Mouse (Mus musculus) liver, embryonic 13.5 days (tissue): Measurements from ENCODE around the gene Snrnp70. TPM values are rescaled to one million over a fixed set of nuclear protein-coding genes. Genes with fewer than 3 reads are reported as not detected.

Source experiments
- ATAC-seq: fragments of 200-750 bp; cut with Nextera tagmentation; 2 replicates; pipeline ENCODE4 v1.8.0; 2017; ENCODE audit warnings: low read depth, mild to moderate bottlenecking, moderate number of reproducible peaks, moderate library complexity
- DNase-seq: peaks from one replicate; pipeline ENCODE4 v3.0.0; 2022
- H3K27ac ChIP-seq: fragments of 300-500 bp; sonication (generic); 2 replicates; pipeline ENCODE4 v1.5.1; 2015; ENCODE audit warnings: moderate library complexity, mild to moderate bottlenecking, inconsistent platforms
- H3K27me3 ChIP-seq: fragments of 300-500 bp; sonication (generic); 2 replicates; pipeline ENCODE4 v1.6.1; 2015; ENCODE audit warnings: mild to moderate bottlenecking, inconsistent platforms
- H3K36me3 ChIP-seq: fragments of 300-500 bp; sonication (generic); 2 replicates; pipeline ENCODE4 v1.6.1; 2015; ENCODE audit warnings: mild to moderate bottlenecking, inconsistent platforms
- H3K4me1 ChIP-seq: fragments of 300-500 bp; sonication (generic); replicated peaks from 2 replicates; pipeline ENCODE4 v1.6.1; 2015; ENCODE audit warnings: inconsistent platforms
- H3K4me2 ChIP-seq: fragments of 300-500 bp; sonication (generic); 2 replicates; pipeline ENCODE4 v1.6.1; 2015; ENCODE audit warnings: inconsistent platforms, mild to moderate bottlenecking, moderate library complexity
- H3K4me3 ChIP-seq: fragments of 300-500 bp; sonication (generic); replicated peaks from 2 replicates; pipeline ENCODE4 v1.5.1; 2015; ENCODE audit warnings: mild to moderate bottlenecking, inconsistent platforms
- H3K9ac ChIP-seq: fragments of 300-500 bp; sonication (generic); 2 replicates; pipeline ENCODE4 v1.6.1; 2015; ENCODE audit warnings: mild to moderate bottlenecking, inconsistent platforms
- H3K9me3 ChIP-seq: fragments of 300-500 bp; sonication (generic); replicated peaks from 2 replicates; pipeline ENCODE4 v1.6.1; 2016; ENCODE audit warnings: inconsistent platforms
- WGBS: fragments of 180-500 bp; shearing (Covaris S2); methylation state at CpG from one replicate; pipeline ENCODE4 v1.1.7; 2015; ENCODE audit not compliant: insufficient replicate concordance; 5-methylcytosine and 5-hydroxymethylcytosine counted together
- polyA plus RNA-seq: library from polyadenylated mRNA; unstranded; fragments of >200 nt; fragmentation: Nextera tagmentation; extraction: Ambion mirVana; gene quantifications from 2 replicates; pipeline ENCODE4 v1.2.1, GENCODE M21; 2015

The Snrnp70 gene
- polyA plus RNA-seq, 1 experiment from 2014 or later: 108 TPM

DNA sequence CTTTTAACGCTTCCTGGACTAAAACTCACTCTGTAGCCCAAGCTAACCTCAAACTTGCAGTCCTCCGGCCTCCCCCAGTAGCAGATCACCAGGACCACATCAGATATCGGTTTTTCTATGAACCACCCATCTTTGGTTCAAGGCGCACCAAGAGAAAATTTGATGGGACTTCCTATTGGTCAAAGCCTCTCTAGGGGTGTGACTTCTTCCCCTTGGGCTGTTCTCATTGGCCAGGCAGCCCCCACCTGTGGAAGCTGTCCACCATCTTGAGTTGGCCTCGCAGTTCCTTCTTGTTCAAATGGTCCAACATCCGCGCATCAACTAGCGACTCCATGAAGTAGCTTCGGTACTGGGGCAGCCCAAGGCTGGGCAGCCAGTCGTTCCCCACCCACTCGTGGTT, 53.5 kb downstream of the Snrnp70 start:
- Histone ChIP-seq H3K27ac (no peak overlapping the region), H3K9ac (no peak overlapping the region), H3K4me2 (no peak overlapping the region), H3K36me3 (no peaks in the 10 kb centered on the region), H3K27me3 (peaks cover 38% of the 10 kb centered on the region), H3K9me3 (no peaks in the 10 kb centered on the region), H3K4me1 (peaks cover 45% of the 10 kb centered on the region), H3K4me3 (no peak overlapping the region)
- no peak for ATAC-seq
- no peak for DNase-seq
- 80% methylated on average over 11 of the region's 11 CpGs for WGBS

GRCm38 (mm10) chr7:45341303-45341702, 54.2 kb downstream of the Snrnp70 start:
- no peaks in the 10 kb centered on the region for H3K36me3 ChIP-seq
- peaks cover 42% of the 10 kb centered on the region for H3K27me3 ChIP-seq
- H3K27ac ChIP-seq: peak overlapping the region; percentile 16; the same call in 1 of the 2 replicates
- peaks cover 45% of the 10 kb centered on the region for H3K4me1 ChIP-seq
- ATAC-seq (peak; percentile 45), DNase-seq (peak; percentile 85)
- no peaks in the 10 kb centered on the region for H3K9me3 ChIP-seq
- H3K4me2 ChIP-seq: peak overlapping the region; percentile 91
- 0 out of 2 replicates have a peak overlapping the region, but pooled peaks have one; percentile 71 for H3K9ac ChIP-seq
- peak overlapping the region; percentile 61 for H3K4me3 ChIP-seq
- 3% methylated on average over 8 of the region's 8 CpGs for WGBS

DNA sequence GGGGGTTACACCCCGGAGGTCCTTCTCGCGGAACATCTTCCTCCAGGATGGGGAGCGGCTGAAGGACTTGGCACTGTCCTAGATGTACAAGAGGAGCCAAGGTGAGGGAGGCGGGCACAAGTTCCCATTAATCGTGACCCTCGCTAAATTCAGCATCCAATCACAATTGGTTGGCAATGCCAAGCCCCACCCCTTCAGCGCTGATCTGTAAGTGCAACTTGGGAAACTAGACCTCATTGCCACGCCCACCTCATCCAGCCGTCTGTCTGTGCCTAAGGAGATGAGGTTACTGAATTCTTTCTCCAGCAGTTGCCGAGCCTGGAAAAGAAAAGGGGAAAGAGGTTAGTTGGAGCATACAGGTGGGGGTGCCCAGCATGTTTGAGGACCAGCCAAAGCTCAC, 54.9 kb downstream of the Snrnp70 start:
- no peaks in the 10 kb centered on the region for H3K9me3 ChIP-seq
- WGBS: 3% methylated on average over 11 of the region's 11 CpGs
- peak; percentile 5; the same call in 1 of the 2 replicates for ATAC-seq
- peak overlapping the region; percentile 71 for H3K9ac ChIP-seq
- DNase-seq: peak; percentile 70
- peak overlapping the region; percentile 61 for H3K4me3 ChIP-seq
- H3K27me3 ChIP-seq: peaks cover 49% of the 10 kb centered on the region
- H3K36me3 ChIP-seq: no peaks in the 10 kb centered on the region
- peak overlapping the region; percentile 16; the same call in 1 of the 2 replicates for H3K27ac ChIP-seq
- peak overlapping the region; percentile 91 for H3K4me2 ChIP-seq
- peaks cover 45% of the 10 kb centered on the region for H3K4me1 ChIP-seq

DNA sequence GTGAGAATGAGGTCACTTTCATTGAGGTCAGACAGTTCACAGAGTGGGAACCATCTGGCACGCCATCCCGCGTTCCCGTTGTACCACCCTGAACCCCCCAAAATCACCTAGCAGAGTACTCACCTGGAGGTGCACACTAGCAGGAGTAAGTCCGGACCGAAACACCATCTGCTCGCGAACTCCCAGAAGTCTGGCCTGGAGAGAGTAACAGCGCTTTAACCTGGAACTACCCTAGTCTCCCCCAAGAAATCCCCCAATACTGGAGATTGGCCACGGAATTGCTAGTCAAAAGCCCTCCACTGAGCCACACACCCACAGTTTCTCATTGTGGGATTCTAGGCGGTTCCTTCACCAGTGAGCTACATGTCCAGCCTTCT, 55.5 kb downstream of the Snrnp70 start:
- no peaks in the 10 kb centered on the region for H3K9me3 ChIP-seq
- ATAC-seq: no peak
- no peak overlapping the region for H3K27ac ChIP-seq
- H3K27me3 ChIP-seq: peaks cover 55% of the 10 kb centered on the region
- WGBS: 2% methylated on average over 11 of the region's 11 CpGs
- peak overlapping the region; percentile 61 for H3K4me3 ChIP-seq
- peak overlapping the region; percentile 71 for H3K9ac ChIP-seq
- DNase-seq: no peak
- H3K4me2 ChIP-seq: peak overlapping the region; percentile 91
- no peaks in the 10 kb centered on the region for H3K36me3 ChIP-seq
- H3K4me1 ChIP-seq: peaks cover 46% of the 10 kb centered on the region

DNA sequence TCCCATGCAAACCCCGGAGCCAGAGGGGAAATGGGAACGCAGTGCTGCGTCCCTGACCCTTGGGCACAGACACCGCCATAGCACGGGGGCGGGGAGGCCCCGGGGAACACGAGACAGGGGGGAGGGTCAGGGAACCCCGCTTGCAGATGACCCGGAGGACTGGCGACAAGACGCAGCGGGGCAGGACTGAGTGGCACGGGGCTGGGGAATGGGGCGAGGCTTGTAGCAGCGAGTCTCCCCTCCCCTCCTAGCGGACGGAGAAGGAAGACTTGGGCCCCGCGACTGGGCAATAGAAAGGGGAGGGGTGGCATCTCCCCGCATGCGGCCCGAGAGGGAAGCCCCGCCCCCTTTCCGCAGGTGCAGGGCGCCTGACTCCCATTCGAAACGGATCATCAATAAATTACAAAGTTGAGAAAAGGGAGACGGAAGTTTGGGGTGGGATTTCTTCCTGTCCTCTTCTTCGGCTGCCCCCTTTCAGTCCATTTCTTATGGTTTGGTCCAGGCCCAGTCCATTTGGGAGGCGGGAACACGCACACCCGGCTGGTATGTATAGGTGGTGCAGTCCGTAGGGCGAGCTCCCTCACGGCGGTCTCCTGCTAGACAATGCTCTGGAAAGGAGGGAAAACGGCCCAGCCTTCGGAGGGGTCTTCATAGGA, 56.0 kb downstream of the Snrnp70 start:
- Histone ChIP-seq H3K4me2 (peak overlapping the region; percentile 91), H3K9ac (peak overlapping the region; percentile 71), H3K9me3 (no peaks in the 10 kb centered on the region), H3K4me1 (peaks cover 51% of the 10 kb centered on the region), H3K4me3 (peak overlapping the region; percentile 61), H3K27ac (no peak overlapping the region), H3K36me3 (no peaks in the 10 kb centered on the region), H3K27me3 (peaks cover 60% of the 10 kb centered on the region)
- ATAC-seq: peak; percentile 76
- under 1% methylated on average over 36 of the region's 39 CpGs for WGBS
- DNase-seq: peak; percentile 73

GRCm38 (mm10) chr7:45338161-45338911, 57.2 kb downstream of the Snrnp70 start:
- Histone ChIP-seq H3K9ac (no peak overlapping the region), H3K4me1 (peaks cover 56% of the 10 kb centered on the region), H3K27me3 (peaks cover 72% of the 10 kb centered on the region), H3K36me3 (no peaks in the 10 kb centered on the region), H3K27ac (no peak overlapping the region), H3K4me3 (peak overlapping the region; percentile 61), H3K9me3 (no peaks in the 10 kb centered on the region), H3K4me2 (peak overlapping the region; percentile 91)
- DNase-seq: peak; percentile 23
- no peak for ATAC-seq
- WGBS: 5% methylated on average over 14 of the region's 14 CpGs

GRCm38 (mm10) chr7:45337469-45337868, 58.1 kb downstream of the Snrnp70 start:
- Histone ChIP-seq H3K4me2 (no peak overlapping the region), H3K27me3 (peaks cover 81% of the 10 kb centered on the region), H3K4me1 (peaks cover 64% of the 10 kb centered on the region), H3K27ac (no peak overlapping the region), H3K36me3 (no peaks in the 10 kb centered on the region), H3K9ac (no peak overlapping the region), H3K4me3 (no peak overlapping the region), H3K9me3 (no peaks in the 10 kb centered on the region)
- 9% methylated on average over 4 of the region's 4 CpGs for WGBS
- no peak for ATAC-seq
- no peak for DNase-seq

GRCm38 (mm10) chr7:45336319-45336718, 59.2 kb downstream of the Snrnp70 start:
- Histone ChIP-seq H3K4me1 (peaks cover 57% of the 10 kb centered on the region), H3K9me3 (no peaks in the 10 kb centered on the region), H3K27me3 (peaks cover 89% of the 10 kb centered on the region), H3K9ac (no peak overlapping the region), H3K27ac (no peak overlapping the region), H3K4me2 (no peak overlapping the region), H3K36me3 (no peaks in the 10 kb centered on the region), H3K4me3 (no peak overlapping the region)
- 61% methylated on average over 4 of the region's 4 CpGs for WGBS
- no peak for ATAC-seq
- no peak for DNase-seq

DNA sequence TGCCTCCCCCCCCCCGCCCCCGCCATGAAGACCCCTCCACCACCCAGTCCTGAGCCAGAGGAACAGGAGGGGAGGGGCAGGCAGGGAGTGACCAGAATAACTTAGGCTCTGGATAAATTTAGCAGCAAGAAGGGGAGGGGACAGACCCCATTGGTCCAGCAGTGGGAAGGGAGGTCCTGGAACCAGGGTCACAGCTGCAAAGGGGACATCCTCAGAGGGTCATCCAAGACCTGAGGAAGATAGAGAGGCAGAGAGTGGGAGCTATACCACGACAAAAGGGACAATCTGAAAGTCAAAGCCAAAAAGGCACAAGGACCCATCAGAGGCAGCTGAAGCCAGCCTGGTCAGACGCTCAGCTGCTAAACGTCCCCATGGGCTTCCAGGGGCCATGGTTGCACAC, 60.5 kb downstream of the Snrnp70 start, which contains the start of gene Hrc:
Hrc (plus strand) TSS at position 235 of the 400 bp plus-strand sequence.
- no peak within 1 kb of the TSS for H3K4me2 ChIP-seq
- no peak within 1 kb of the TSS for H3K27ac ChIP-seq
- 36% methylated on average over 5 of the region's 5 CpGs for WGBS
- H3K9ac ChIP-seq: no peak within 1 kb of the TSS
- no peaks in the 10 kb centered on the region for H3K36me3 ChIP-seq
- ATAC-seq: no peak
- no peak for DNase-seq
- peaks cover 45% of the 10 kb centered on the region for H3K4me1 ChIP-seq
- no peak within 1 kb of the TSS for H3K4me3 ChIP-seq
- H3K9me3 ChIP-seq: no peaks in the 10 kb centered on the region
- peaks cover 81% of the 10 kb centered on the region for H3K27me3 ChIP-seq

GRCm38 (mm10) chr7:45334605-45335004, 60.9 kb downstream of the Snrnp70 start:
- Histone ChIP-seq H3K4me1 (peaks cover 40% of the 10 kb centered on the region), H3K4me2 (no peak overlapping the region), H3K27me3 (peaks cover 77% of the 10 kb centered on the region)

GRCm38 (mm10) chr7:45333431-45333982, 62.0 kb downstream of the Snrnp70 start, which contains the start of gene Trpm4:
Trpm4 (minus strand) TSS chr7:45333780.
- DNase-seq (peak; percentile 33), ATAC-seq (peak; percentile 19; the same call in 1 of the 2 replicates)
- H3K27ac ChIP-seq: no peak within 1 kb of the TSS
- WGBS: under 1% methylated on average over 38 of the region's 38 CpGs
- no peaks in the 10 kb centered on the region for H3K9me3 ChIP-seq
- H3K4me3 ChIP-seq: peak within 1 kb of the TSS; percentile 59
- peaks cover 66% of the 10 kb centered on the region for H3K27me3 ChIP-seq
- no peaks in the 10 kb centered on the region for H3K36me3 ChIP-seq
- H3K9ac ChIP-seq: peak within 1 kb of the TSS; percentile 59
- H3K4me2 ChIP-seq: peak within 1 kb of the TSS; percentile 75
- H3K4me1 ChIP-seq: peaks cover 29% of the 10 kb centered on the region

More at GRCm38 (mm10) chr7:45334605-45335004, 60.9 kb downstream of the Snrnp70 start:
- Histone ChIP-seq H3K9ac (no peak overlapping the region), H3K4me3 (no peak overlapping the region), H3K9me3 (no peaks in the 10 kb centered on the region), H3K27ac (no peak overlapping the region), H3K36me3 (no peaks in the 10 kb centered on the region)
- DNase-seq (no peak), ATAC-seq (no peak)
- 35% methylated on average over 3 of the region's 3 CpGs for WGBS
